Mouse (Mus musculus) testis, adult 2 months (tissue): ENCODE measurements around the gene Sf1. TPM values are rescaled to one million over a fixed set of nuclear protein-coding genes. Genes with fewer than 3 reads are reported as not detected.
A peak's percentile ranks its signal among the peaks of the same experiment; 100 is the strongest.

Experiments used
- H3K27ac ChIP-seq: fragments of 200-500 bp; 2 replicates; pipeline ENCODE4 v1.5.1; 2012; ENCODE audit warnings: low read depth, low read length; ENCODE audit not compliant: control insufficient read depth, insufficient read depth
- H3K27me3 ChIP-seq: fragments of 200-500 bp; 2 replicates; pipeline ENCODE4 v1.6.1; 2012; ENCODE audit warnings: mild to moderate bottlenecking, low read length, moderate library complexity; ENCODE audit not compliant: control insufficient read depth, insufficient read depth
- H3K36me3 ChIP-seq: fragments of 200-500 bp; 2 replicates; pipeline ENCODE4 v1.6.1; 2012; ENCODE audit warnings: mild to moderate bottlenecking, low read length; ENCODE audit not compliant: control insufficient read depth, insufficient read depth
- H3K4me1 ChIP-seq: fragments of 200-500 bp; 2 replicates; pipeline ENCODE4 v1.6.1; 2012; ENCODE audit warnings: low read length; ENCODE audit not compliant: control insufficient read depth, insufficient read depth
- H3K4me3 ChIP-seq: fragments of 200-500 bp; 2 replicates; pipeline ENCODE4 v1.5.1; 2012; ENCODE audit warnings: low read depth, mild to moderate bottlenecking, low read length, moderate library complexity, mixed read lengths; ENCODE audit not compliant: control insufficient read depth
- CTCF ChIP-seq: fragments of 200-500 bp; IDR thresholded peaks from 2 replicates; pipeline ENCODE4 v1.5.1; 2012; ENCODE audit warnings: low read depth, mild to moderate bottlenecking, inconsistent platforms, low read length, moderate library complexity; ENCODE audit not compliant: control insufficient read depth, insufficient read depth, insufficient replicate concordance
- POLR2A ChIP-seq: fragments of 200-500 bp; IDR thresholded peaks from 2 replicates; pipeline ENCODE4 v1.6.1; 2012; ENCODE audit warnings: low read depth, mild to moderate bottlenecking, inconsistent platforms, low read length, moderate library complexity; ENCODE audit not compliant: control insufficient read depth
- polyA plus RNA-seq: library from polyadenylated mRNA; depleted of rRNA; stranded (reverse); fragments of >200 nt; gene quantifications from 2 replicates; pipeline ENCODE4 v1.2.3, GENCODE M21; 2012

The Sf1 gene
- polyA plus RNA-seq, 1 experiment: 167 TPM

- TF ChIP-seq CTCF (no peak), POLR2A (no peak)
- no peaks in the 10 kb centered on the region for H3K36me3 ChIP-seq
- H3K4me3 ChIP-seq: no peak overlapping the region
- no peak overlapping the region for H3K27ac ChIP-seq
- H3K4me1 ChIP-seq: no peaks in the 10 kb centered on the region
- no peaks in the 10 kb centered on the region for H3K27me3 ChIP-seq
Measured at GRCm38 (mm10) chr19:6384954-6385353, 21.5 kb downstream of the Sf1 start.

GRCm38 (mm10) chr19:6385419-6385818 lies 21.9 kb downstream of the Sf1 start:
- TF ChIP-seq CTCF (no peak), POLR2A (no peak)
- Histone ChIP-seq H3K36me3 (no peaks in the 10 kb centered on the region), H3K27ac (no peak overlapping the region), H3K4me1 (no peaks in the 10 kb centered on the region), H3K27me3 (no peaks in the 10 kb centered on the region), H3K4me3 (no peak overlapping the region)

DNA sequence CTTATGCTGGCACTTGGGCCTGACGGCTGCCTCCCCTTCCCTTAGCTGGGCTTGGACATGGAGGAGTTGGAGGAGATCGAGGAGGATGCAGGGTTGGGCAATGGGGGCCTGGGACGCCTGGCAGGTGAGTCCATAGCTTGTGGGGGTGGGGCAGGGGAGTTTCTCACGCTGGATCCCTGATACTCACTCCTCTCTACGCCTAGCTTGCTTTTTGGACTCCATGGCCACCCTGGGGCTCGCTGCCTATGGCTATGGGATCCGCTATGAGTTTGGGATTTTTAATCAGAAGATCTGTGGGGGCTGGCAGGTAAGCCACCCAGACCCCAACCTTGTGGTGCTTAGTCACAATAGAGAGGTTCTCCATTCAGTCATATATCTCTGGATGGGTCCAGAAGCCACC lies 22.3 kb downstream of the Sf1 start:
- no peak overlapping the region for H3K27ac ChIP-seq
- no peak for TF ChIP-seq CTCF
- no peak for TF ChIP-seq POLR2A
- H3K4me3 ChIP-seq: no peak overlapping the region
- H3K4me1 ChIP-seq: no peaks in the 10 kb centered on the region
- no peaks in the 10 kb centered on the region for H3K27me3 ChIP-seq
- H3K36me3 ChIP-seq: no peaks in the 10 kb centered on the region

DNA sequence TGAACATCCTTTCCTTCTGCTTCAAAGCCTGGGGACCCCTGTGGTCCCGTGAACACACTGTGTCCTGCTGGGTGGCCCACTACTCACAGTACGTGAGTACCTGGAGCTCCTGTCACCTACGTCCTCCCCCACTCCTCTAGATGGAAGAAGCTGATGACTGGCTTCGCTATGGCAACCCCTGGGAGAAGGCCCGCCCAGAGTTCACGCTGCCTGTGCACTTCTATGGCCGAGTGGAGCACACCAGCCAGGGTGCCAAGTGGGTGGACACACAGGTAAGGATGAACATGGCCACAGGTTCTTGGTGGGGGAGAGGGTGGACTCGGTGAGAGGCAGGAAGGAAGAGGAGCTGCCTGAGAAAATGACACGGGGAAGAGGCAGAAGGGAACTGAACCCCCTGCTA lies 22.7 kb downstream of the Sf1 start:
- Histone ChIP-seq H3K4me3 (no peak overlapping the region), H3K27me3 (no peaks in the 10 kb centered on the region), H3K27ac (no peak overlapping the region), H3K36me3 (no peaks in the 10 kb centered on the region), H3K4me1 (no peaks in the 10 kb centered on the region)
- no peak for TF ChIP-seq CTCF
- no peak for TF ChIP-seq POLR2A

DNA sequence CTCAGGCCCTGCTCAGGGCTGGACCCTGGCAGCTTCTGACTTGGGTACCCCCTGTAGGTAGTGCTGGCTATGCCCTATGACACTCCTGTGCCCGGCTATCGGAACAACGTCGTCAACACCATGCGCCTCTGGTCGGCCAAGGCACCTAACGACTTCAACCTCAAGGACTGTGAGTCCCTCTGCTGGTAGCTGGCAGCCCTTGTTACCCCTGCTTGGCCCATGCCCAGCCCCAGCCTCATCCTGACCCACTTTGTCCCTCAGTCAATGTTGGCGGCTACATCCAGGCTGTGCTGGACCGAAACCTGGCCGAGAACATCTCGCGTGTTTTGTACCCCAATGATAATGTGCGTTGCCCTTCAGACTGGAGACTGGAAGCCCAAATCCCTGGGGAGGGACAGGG lies 24.5 kb downstream of the Sf1 start:
- TF ChIP-seq POLR2A (no peak), CTCF (peak; percentile 9; the same call in 1 of the 2 replicates)
- Histone ChIP-seq H3K4me3 (no peak overlapping the region), H3K4me1 (no peaks in the 10 kb centered on the region), H3K36me3 (no peaks in the 10 kb centered on the region), H3K27me3 (no peaks in the 10 kb centered on the region), H3K27ac (no peak overlapping the region)

GRCm38 (mm10) chr19:6389803-6390202 lies 26.3 kb downstream of the Sf1 start:
- H3K27ac ChIP-seq: no peak overlapping the region
- no peak for TF ChIP-seq CTCF
- TF ChIP-seq POLR2A: no peak
- H3K27me3 ChIP-seq: no peaks in the 10 kb centered on the region
- no peaks in the 10 kb centered on the region for H3K36me3 ChIP-seq
- no peaks in the 10 kb centered on the region for H3K4me1 ChIP-seq
- peak overlapping the region; percentile 8 for H3K4me3 ChIP-seq

DNA sequence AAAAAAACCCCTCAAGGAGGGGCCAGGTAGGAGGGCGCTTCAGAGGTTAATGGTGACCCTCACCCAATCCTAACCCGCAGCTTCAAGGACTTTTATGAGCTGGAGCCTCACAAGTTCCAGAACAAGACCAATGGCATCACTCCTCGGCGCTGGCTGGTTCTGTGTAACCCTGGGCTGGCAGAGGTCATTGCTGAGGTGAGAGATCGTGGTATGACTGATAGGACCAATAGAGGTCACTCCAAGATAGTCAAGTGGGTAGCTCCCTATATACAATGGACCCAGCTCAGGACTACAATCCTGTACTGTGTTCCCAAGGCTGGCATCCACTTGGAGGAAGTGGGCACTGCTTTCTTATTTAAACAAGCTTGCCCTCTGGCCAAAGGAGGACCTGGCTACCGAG lies 26.8 kb downstream of the Sf1 start:
- Histone ChIP-seq H3K27me3 (no peaks in the 10 kb centered on the region), H3K36me3 (no peaks in the 10 kb centered on the region), H3K27ac (no peak overlapping the region), H3K4me1 (no peaks in the 10 kb centered on the region), H3K4me3 (no peak overlapping the region)
- TF ChIP-seq POLR2A (no peak), CTCF (no peak)
